Mouse (Mus musculus) embryonic facial prominence, embryonic 12.5 days (tissue): ENCODE measurements around the gene Acoxl. TPM values are rescaled to one million over a fixed set of nuclear protein-coding genes. Genes with fewer than 3 reads are reported as not detected.

Experiments
- ATAC-seq: fragments of 200-750 bp; cut with Nextera tagmentation; 2 replicates; pipeline ENCODE4 v1.8.0; 2017; ENCODE audit not compliant: insufficient number of reproducible peaks, insufficient read depth, low FRiP score, low TSS enrichment
- H3K27ac ChIP-seq: fragments of 300-500 bp; sonication (generic); 2 replicates; pipeline ENCODE4 v1.5.1; 2016; ENCODE audit warnings: mild to moderate bottlenecking
- H3K27me3 ChIP-seq: fragments of 300-500 bp; sonication (generic); 2 replicates; pipeline ENCODE4 v1.6.1; 2016; ENCODE audit warnings: mild to moderate bottlenecking, moderate library complexity
- H3K36me3 ChIP-seq: fragments of 300-500 bp; sonication (generic); 2 replicates; pipeline ENCODE4 v1.6.1; 2016; ENCODE audit warnings: mild to moderate bottlenecking
- H3K4me1 ChIP-seq: fragments of 300-500 bp; sonication (generic); 2 replicates; pipeline ENCODE4 v1.6.1; 2016
- H3K4me2 ChIP-seq: fragments of 300-500 bp; sonication (generic); replicated peaks from 2 replicates; pipeline ENCODE4 v1.6.1; 2016; ENCODE audit warnings: mild to moderate bottlenecking, moderate library complexity
- H3K4me3 ChIP-seq: fragments of 300-500 bp; sonication (generic); 2 replicates; pipeline ENCODE4 v1.5.1; 2016; ENCODE audit warnings: mild to moderate bottlenecking
- H3K9ac ChIP-seq: fragments of 300-500 bp; sonication (generic); 2 replicates; pipeline ENCODE4 v1.6.1; 2016; ENCODE audit warnings: mild to moderate bottlenecking, moderate library complexity
- H3K9me3 ChIP-seq: fragments of 300-500 bp; sonication (generic); 2 replicates; pipeline ENCODE4 v1.6.1; 2016; ENCODE audit warnings: mild to moderate bottlenecking, moderate library complexity
- WGBS: fragments of 180-500 bp; shearing (Covaris S2); methylation state at CpG from one replicate; pipeline ENCODE4 v1.1.7; 2016; 5-methylcytosine and 5-hydroxymethylcytosine counted together
- polyA plus RNA-seq: library from polyadenylated mRNA; unstranded; fragments of >200 nt; fragmentation: Nextera tagmentation; extraction: Ambion mirVana; gene quantifications from 2 replicates; pipeline ENCODE4 v1.2.1, GENCODE M21; 2016

Acoxl gene
- polyA plus RNA-seq, 1 experiment from 2014 or later: 0.13 TPM

DNA sequence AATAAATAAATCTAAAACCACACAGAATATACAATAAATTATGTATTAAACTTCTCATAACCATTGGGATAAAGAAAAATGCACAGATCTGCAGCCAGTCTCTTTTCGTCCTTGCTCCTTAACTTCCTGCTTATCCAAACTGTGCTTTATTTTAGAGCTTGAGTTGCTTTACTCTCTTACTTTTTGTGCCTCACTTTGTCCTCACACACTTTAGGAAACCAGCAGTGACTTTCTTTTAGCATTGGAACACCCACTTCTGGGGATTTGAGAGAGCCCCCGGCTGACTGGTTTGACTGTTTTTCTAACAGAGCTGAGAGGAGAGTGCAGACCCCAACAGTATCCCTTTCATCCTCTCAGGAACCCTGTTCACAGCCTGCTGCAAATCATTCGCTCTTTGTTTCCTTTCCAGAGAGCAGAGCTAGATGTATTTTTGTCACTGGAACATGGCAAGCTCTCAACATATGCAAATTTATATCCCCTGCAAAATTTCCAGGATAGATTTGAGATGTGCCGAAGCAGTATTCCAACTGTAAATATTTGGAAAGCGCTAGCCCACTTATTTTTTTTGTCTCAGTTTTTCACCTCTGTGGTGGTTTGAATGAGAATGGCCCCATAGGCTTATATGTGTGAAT is 199.7 kb downstream of the Acoxl start:
- Histone ChIP-seq H3K4me2 (no peak overlapping the region), H3K9ac (no peak overlapping the region), H3K27ac (no peak overlapping the region), H3K9me3 (no peaks in the 10 kb centered on the region), H3K4me1 (no peaks in the 10 kb centered on the region), H3K36me3 (no peaks in the 10 kb centered on the region), H3K4me3 (no peak overlapping the region), H3K27me3 (no peaks in the 10 kb centered on the region)
- ATAC-seq: no peak
- 79% methylated on average over 5 of the region's 5 CpGs for WGBS

- no peaks in the 10 kb centered on the region for H3K9me3 ChIP-seq
- H3K4me3 ChIP-seq: no peak overlapping the region
- no peak for ATAC-seq
- H3K4me2 ChIP-seq: no peak overlapping the region
- no peaks in the 10 kb centered on the region for H3K27me3 ChIP-seq
- H3K27ac ChIP-seq: no peak overlapping the region
- H3K36me3 ChIP-seq: no peaks in the 10 kb centered on the region
- no peaks in the 10 kb centered on the region for H3K4me1 ChIP-seq
- H3K9ac ChIP-seq: no peak overlapping the region
- 80% methylated on average over 12 of the region's 12 CpGs for WGBS
Measured at GRCm38 (mm10) chr2:128041066-128041750, 202.5 kb downstream of the Acoxl start.

DNA sequence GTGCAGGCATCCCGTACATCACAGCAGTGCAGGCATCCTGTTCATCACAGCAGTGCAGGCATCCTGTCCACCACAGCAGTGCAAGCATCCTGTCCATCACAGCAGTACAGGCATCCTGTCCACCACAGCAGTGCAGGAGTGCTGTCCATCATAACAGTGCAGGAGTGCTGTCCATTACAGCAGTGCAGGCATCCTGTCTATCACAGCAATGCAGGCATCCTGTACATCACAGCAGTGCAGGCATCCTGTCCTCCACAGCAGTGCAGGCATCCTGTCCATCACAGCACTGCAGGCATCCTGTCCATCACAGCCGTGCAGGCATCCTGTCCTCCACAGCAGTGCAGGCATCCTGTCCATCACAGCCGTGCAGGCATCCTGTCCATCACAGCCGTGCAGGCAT is 207.8 kb downstream of the Acoxl start:
- ATAC-seq: no peak
- H3K36me3 ChIP-seq: no peaks in the 10 kb centered on the region
- H3K4me2 ChIP-seq: no peak overlapping the region
- H3K27me3 ChIP-seq: no peaks in the 10 kb centered on the region
- H3K4me1 ChIP-seq: no peaks in the 10 kb centered on the region
- no peak overlapping the region for H3K4me3 ChIP-seq
- no peaks in the 10 kb centered on the region for H3K9me3 ChIP-seq
- H3K9ac ChIP-seq: no peak overlapping the region
- 62% methylated on average over 4 of the region's 4 CpGs for WGBS
- no peak overlapping the region for H3K27ac ChIP-seq

DNA sequence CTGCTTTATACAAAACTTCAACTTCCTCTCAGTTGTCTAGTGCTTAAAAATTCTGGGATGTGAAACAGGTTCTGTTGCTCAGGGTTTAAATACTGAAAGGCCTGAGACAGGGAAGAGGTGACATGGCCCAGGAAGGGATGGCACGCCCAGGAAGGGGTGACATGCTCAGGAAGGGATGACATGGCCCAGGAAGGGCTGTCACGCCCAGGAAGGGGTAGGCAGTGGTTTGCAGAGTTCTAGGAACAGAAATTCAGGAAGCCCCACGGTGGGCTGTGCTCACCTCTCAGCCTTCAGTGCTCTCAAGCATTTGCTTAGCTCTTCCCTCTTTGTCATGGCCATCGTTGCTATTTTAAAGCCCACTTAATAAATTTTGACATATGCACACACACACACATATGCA is 216.2 kb downstream of the Acoxl start:
- Histone ChIP-seq H3K27me3 (no peaks in the 10 kb centered on the region), H3K4me1 (no peaks in the 10 kb centered on the region), H3K4me3 (no peak overlapping the region), H3K4me2 (no peak overlapping the region), H3K9me3 (no peaks in the 10 kb centered on the region), H3K9ac (no peak overlapping the region), H3K27ac (no peak overlapping the region), H3K36me3 (no peaks in the 10 kb centered on the region)
- 73% methylated on average over 4 of the region's 4 CpGs for WGBS
- no peak for ATAC-seq

GRCm38 (mm10) chr2:128057872-128058271 is 219.2 kb downstream of the Acoxl start:
- no peaks in the 10 kb centered on the region for H3K36me3 ChIP-seq
- H3K4me2 ChIP-seq: no peak overlapping the region
- H3K4me3 ChIP-seq: no peak overlapping the region
- ATAC-seq: no peak
- WGBS: 97% methylated on average over 5 of the region's 5 CpGs
- no peak overlapping the region for H3K27ac ChIP-seq
- H3K4me1 ChIP-seq: no peaks in the 10 kb centered on the region
- no peaks in the 10 kb centered on the region for H3K27me3 ChIP-seq
- no peak overlapping the region for H3K9ac ChIP-seq
- H3K9me3 ChIP-seq: no peaks in the 10 kb centered on the region

- ATAC-seq: no peak
Measured at GRCm38 (mm10) chr2:128058627-128059026, 220.0 kb downstream of the Acoxl start.

DNA sequence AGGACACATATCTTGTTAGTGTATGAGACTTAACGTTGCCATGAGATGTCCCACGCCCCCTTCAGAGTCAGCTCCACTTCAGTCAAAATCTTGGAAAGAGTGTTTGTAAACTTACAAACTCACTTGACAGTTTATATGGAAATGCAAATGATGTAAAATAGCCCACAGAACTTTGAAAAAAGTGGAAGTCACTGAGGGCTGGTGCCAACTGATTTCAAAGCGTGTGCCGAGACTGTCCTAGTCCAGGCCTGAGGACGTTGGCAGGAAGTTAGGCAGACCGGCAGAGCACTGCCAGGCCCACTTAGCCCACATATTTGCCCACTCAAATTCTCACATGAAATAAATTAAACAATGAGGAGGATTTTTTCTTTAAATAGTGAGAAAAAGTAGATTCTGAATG is 221.5 kb downstream of the Acoxl start:
- Histone ChIP-seq H3K36me3 (no peaks in the 10 kb centered on the region), H3K27me3 (no peaks in the 10 kb centered on the region), H3K4me2 (no peak overlapping the region), H3K9me3 (no peaks in the 10 kb centered on the region), H3K9ac (no peak overlapping the region), H3K4me3 (no peak overlapping the region), H3K27ac (no peak overlapping the region), H3K4me1 (peaks cover 16% of the 10 kb centered on the region)
- ATAC-seq: no peak
- 72% methylated on average over 6 of the region's 6 CpGs for WGBS

More at GRCm38 (mm10) chr2:128058627-128059026, 220.0 kb downstream of the Acoxl start:
- no peak overlapping the region for H3K9ac ChIP-seq
- 76% methylated on average over 1 of the region's 1 CpGs for WGBS
- no peak overlapping the region for H3K4me3 ChIP-seq
- H3K4me2 ChIP-seq: no peak overlapping the region
- no peaks in the 10 kb centered on the region for H3K9me3 ChIP-seq
- no peaks in the 10 kb centered on the region for H3K27me3 ChIP-seq
- H3K36me3 ChIP-seq: no peaks in the 10 kb centered on the region
- H3K4me1 ChIP-seq: peaks cover 1% of the 10 kb centered on the region; the same call in 1 of the 2 replicates
- no peak overlapping the region for H3K27ac ChIP-seq

GRCm38 (mm10) chr2:128060680-128061287 is 222.1 kb downstream of the Acoxl start:
- Histone ChIP-seq H3K27me3 (no peaks in the 10 kb centered on the region), H3K27ac (no peak overlapping the region), H3K4me1 (peaks cover 16% of the 10 kb centered on the region), H3K4me2 (no peak overlapping the region), H3K4me3 (no peak overlapping the region), H3K9me3 (no peaks in the 10 kb centered on the region), H3K9ac (no peak overlapping the region), H3K36me3 (no peaks in the 10 kb centered on the region)
- ATAC-seq: no peak
- 38% methylated on average over 6 of the region's 6 CpGs for WGBS

GRCm38 (mm10) chr2:128061491-128061890 is 222.8 kb downstream of the Acoxl start:
- Histone ChIP-seq H3K4me2 (no peak overlapping the region), H3K9ac (no peak overlapping the region), H3K9me3 (no peaks in the 10 kb centered on the region), H3K4me1 (peaks cover 16% of the 10 kb centered on the region), H3K27me3 (no peaks in the 10 kb centered on the region), H3K4me3 (no peak overlapping the region), H3K27ac (no peak overlapping the region), H3K36me3 (no peaks in the 10 kb centered on the region)
- ATAC-seq: no peak
- 82% methylated on average over 7 of the region's 7 CpGs for WGBS

- no peaks in the 10 kb centered on the region for H3K36me3 ChIP-seq
- H3K9ac ChIP-seq: no peak overlapping the region
- H3K27me3 ChIP-seq: no peaks in the 10 kb centered on the region
- peaks cover 16% of the 10 kb centered on the region for H3K4me1 ChIP-seq
- no peaks in the 10 kb centered on the region for H3K9me3 ChIP-seq
- no peak for ATAC-seq
- H3K4me3 ChIP-seq: no peak overlapping the region
- 90% methylated on average over 6 of the region's 6 CpGs for WGBS
- H3K4me2 ChIP-seq: no peak overlapping the region
- no peak overlapping the region for H3K27ac ChIP-seq
Measured at GRCm38 (mm10) chr2:128062756-128063155, 224.1 kb downstream of the Acoxl start.

DNA sequence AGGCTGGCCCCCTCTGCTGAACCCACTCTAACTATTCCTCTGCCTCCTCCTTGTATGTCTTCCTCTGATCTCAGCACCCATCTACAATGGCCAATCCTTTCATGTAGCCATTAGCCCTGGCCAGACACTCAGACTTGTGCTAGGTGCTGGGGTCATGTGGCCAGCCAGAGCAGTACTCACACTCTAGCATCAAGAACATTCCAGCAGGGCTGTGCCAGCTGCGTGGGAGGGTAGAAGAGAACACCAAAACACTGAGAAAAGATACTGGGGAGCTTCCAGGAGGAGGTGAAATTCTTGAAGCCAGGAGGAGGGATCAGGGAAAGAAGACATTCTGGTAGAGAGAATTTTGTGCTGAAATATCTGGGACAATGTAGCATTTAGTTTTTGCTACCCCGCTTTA is 226.3 kb downstream of the Acoxl start:
- no peaks in the 10 kb centered on the region for H3K36me3 ChIP-seq
- WGBS: 88% methylated on average over 2 of the region's 2 CpGs
- no peak overlapping the region for H3K4me2 ChIP-seq
- H3K27ac ChIP-seq: no peak overlapping the region
- no peaks in the 10 kb centered on the region for H3K9me3 ChIP-seq
- peaks cover 16% of the 10 kb centered on the region for H3K4me1 ChIP-seq
- no peak for ATAC-seq
- no peak overlapping the region for H3K9ac ChIP-seq
- no peaks in the 10 kb centered on the region for H3K27me3 ChIP-seq
- no peak overlapping the region for H3K4me3 ChIP-seq

DNA sequence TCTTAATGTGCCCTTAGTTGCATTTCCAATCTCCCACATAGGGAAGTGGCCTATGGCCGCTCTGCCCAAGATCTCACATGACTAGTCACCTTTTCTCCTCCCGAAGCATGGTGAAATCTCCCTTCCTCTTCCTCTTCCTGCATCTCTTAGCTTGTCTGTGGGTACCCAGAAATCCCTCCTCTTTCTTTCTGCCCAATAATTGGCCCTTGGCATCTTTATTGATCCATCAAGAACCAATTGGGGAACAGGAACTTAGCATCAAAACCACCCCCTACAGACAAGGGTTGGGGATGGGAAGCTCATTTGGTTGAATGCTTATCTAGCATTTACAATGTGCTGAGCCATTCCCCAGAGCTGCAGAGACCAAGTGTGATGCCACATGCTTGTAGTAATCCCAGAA is 226.9 kb downstream of the Acoxl start:
- Histone ChIP-seq H3K36me3 (no peaks in the 10 kb centered on the region), H3K4me2 (no peak overlapping the region), H3K27ac (no peak overlapping the region), H3K27me3 (no peaks in the 10 kb centered on the region), H3K9ac (no peak overlapping the region), H3K4me1 (peaks cover 16% of the 10 kb centered on the region), H3K9me3 (no peaks in the 10 kb centered on the region), H3K4me3 (no peak overlapping the region)
- 83% methylated on average over 2 of the region's 2 CpGs for WGBS
- ATAC-seq: no peak
